Mouse (Mus musculus): ENCODE results near the gene Ap2a1. TPM values are rescaled to one million over a fixed set of nuclear protein-coding genes. Genes with fewer than 3 reads are reported as not detected.
A peak's percentile ranks its signal among the peaks of the same experiment; 100 is the strongest.

Gene Ap2a1
- polyA plus RNA-seq, 1 experiment from 2014 or later: 71.9 TPM

GRCm38 (mm10) chr7:44962337-44962736 lies 33.0 kb upstream of the Ap2a1 start:
- no peak overlapping the region for H3K4me2 ChIP-seq
- H3K4me3 ChIP-seq: no peak overlapping the region
- peaks cover 67% of the 10 kb centered on the region for H3K36me3 ChIP-seq
- ATAC-seq (ENCODE audit: insufficient number of reproducible peaks, low FRiP score, low TSS enrichment, low read depth): no peak
- no peaks in the 10 kb centered on the region for H3K9me3 ChIP-seq
- H3K27ac ChIP-seq: no peak overlapping the region
- 61% methylated on average over 8 of the region's 8 CpGs for WGBS
- H3K9ac ChIP-seq: no peak overlapping the region
- H3K27me3 ChIP-seq: no peaks in the 10 kb centered on the region
- 0 out of 2 replicates have a peak, but pooled peaks cover 3% of the 10 kb centered on the region for H3K4me1 ChIP-seq

GRCm38 (mm10) chr7:44960512-44960910 lies 31.2 kb upstream of the Ap2a1 start:
- H3K27ac ChIP-seq: no peak overlapping the region
- H3K27me3 ChIP-seq: no peaks in the 10 kb centered on the region
- no peak for ATAC-seq (ENCODE audit: insufficient number of reproducible peaks, low FRiP score, low TSS enrichment, low read depth)
- no peak overlapping the region for H3K4me2 ChIP-seq
- no peak overlapping the region for H3K4me3 ChIP-seq
- H3K4me1 ChIP-seq: 0 out of 2 replicates have a peak, but pooled peaks cover 3% of the 10 kb centered on the region
- H3K36me3 ChIP-seq: peaks cover 53% of the 10 kb centered on the region
- no peaks in the 10 kb centered on the region for H3K9me3 ChIP-seq
- WGBS: 87% methylated on average over 13 of the region's 13 CpGs
- H3K9ac ChIP-seq: no peak overlapping the region

- no peak overlapping the region for H3K4me2 ChIP-seq
- H3K36me3 ChIP-seq: peaks cover 47% of the 10 kb centered on the region
- H3K9ac ChIP-seq: no peak overlapping the region
- no peak overlapping the region for H3K4me3 ChIP-seq
- H3K27me3 ChIP-seq: no peaks in the 10 kb centered on the region
- H3K9me3 ChIP-seq: no peaks in the 10 kb centered on the region
- 0 out of 2 replicates have a peak, but pooled peaks cover 3% of the 10 kb centered on the region for H3K4me1 ChIP-seq
- no peak for ATAC-seq (ENCODE audit: insufficient number of reproducible peaks, low FRiP score, low TSS enrichment, low read depth)
- H3K27ac ChIP-seq: no peak overlapping the region
- WGBS: 83% methylated on average over 10 of the region's 10 CpGs
These were observed 30.7 kb upstream of the Ap2a1 start for GRCm38 (mm10) chr7:44959874-44960511.

GRCm38 (mm10) chr7:44959281-44959680 lies 30.0 kb upstream of the Ap2a1 start:
- Histone ChIP-seq H3K36me3 (peaks cover 44% of the 10 kb centered on the region), H3K9ac (no peak overlapping the region), H3K4me1 (0 out of 2 replicates have a peak, but pooled peaks cover 3% of the 10 kb centered on the region), H3K9me3 (no peaks in the 10 kb centered on the region), H3K27ac (no peak overlapping the region), H3K27me3 (no peaks in the 10 kb centered on the region), H3K4me2 (no peak overlapping the region), H3K4me3 (no peak overlapping the region)
- WGBS: 86% methylated on average over 8 of the region's 8 CpGs
- ATAC-seq (ENCODE audit: insufficient number of reproducible peaks, low FRiP score, low TSS enrichment, low read depth): no peak

- Histone ChIP-seq H3K27me3 (no peaks in the 10 kb centered on the region), H3K9ac (no peak overlapping the region), H3K4me1 (peaks cover 3% of the 10 kb centered on the region; the same call in 1 of the 2 replicates), H3K4me3 (no peak overlapping the region), H3K36me3 (peaks cover 36% of the 10 kb centered on the region), H3K27ac (no peak overlapping the region), H3K4me2 (no peak overlapping the region), H3K9me3 (no peaks in the 10 kb centered on the region)
- no peak for ATAC-seq (ENCODE audit: insufficient number of reproducible peaks, low FRiP score, low TSS enrichment, low read depth)
- WGBS: 54% methylated on average over 7 of the region's 7 CpGs
These were observed 28.9 kb upstream of the Ap2a1 start for GRCm38 (mm10) chr7:44958208-44958607.

GRCm38 (mm10) chr7:44957183-44957835 lies 28.0 kb upstream of the Ap2a1 start:
- 69% methylated on average over 20 of the region's 20 CpGs for WGBS
- peaks cover 31% of the 10 kb centered on the region for H3K36me3 ChIP-seq

GRCm38 (mm10) chr7:44956266-44956665 lies 27.0 kb upstream of the Ap2a1 start:
- Histone ChIP-seq H3K4me1 (peaks cover 20% of the 10 kb centered on the region), H3K4me3 (no peak overlapping the region), H3K9ac (no peak overlapping the region), H3K27me3 (peaks cover 7% of the 10 kb centered on the region), H3K36me3 (peaks cover 20% of the 10 kb centered on the region), H3K9me3 (no peaks in the 10 kb centered on the region), H3K27ac (no peak overlapping the region), H3K4me2 (no peak overlapping the region)
- WGBS: 57% methylated on average over 6 of the region's 6 CpGs
- no peak for ATAC-seq (ENCODE audit: insufficient number of reproducible peaks, low FRiP score, low TSS enrichment, low read depth)

More at GRCm38 (mm10) chr7:44957183-44957835, 28.0 kb upstream of the Ap2a1 start:
- no peak overlapping the region for H3K4me2 ChIP-seq
- H3K4me1 ChIP-seq: peaks cover 11% of the 10 kb centered on the region
- H3K27me3 ChIP-seq: no peaks in the 10 kb centered on the region
- ATAC-seq (ENCODE audit: insufficient number of reproducible peaks, low FRiP score, low TSS enrichment, low read depth): no peak
- no peak overlapping the region for H3K9ac ChIP-seq
- no peaks in the 10 kb centered on the region for H3K9me3 ChIP-seq
- H3K4me3 ChIP-seq: no peak overlapping the region
- no peak overlapping the region for H3K27ac ChIP-seq

- no peak for ATAC-seq (ENCODE audit: insufficient number of reproducible peaks, low FRiP score, low TSS enrichment, low read depth)
- peaks cover 21% of the 10 kb centered on the region for H3K4me1 ChIP-seq
- no peaks in the 10 kb centered on the region for H3K9me3 ChIP-seq
- H3K27ac ChIP-seq: no peak overlapping the region
- WGBS: 57% methylated on average over 5 of the region's 5 CpGs
- H3K4me3 ChIP-seq: no peak overlapping the region
- H3K4me2 ChIP-seq: no peak overlapping the region
- peaks cover 14% of the 10 kb centered on the region for H3K36me3 ChIP-seq
- no peak overlapping the region for H3K9ac ChIP-seq
- H3K27me3 ChIP-seq: peaks cover 13% of the 10 kb centered on the region
These were observed 26.3 kb upstream of the Ap2a1 start for GRCm38 (mm10) chr7:44955628-44956027.

- Histone ChIP-seq H3K4me1 (peaks cover 21% of the 10 kb centered on the region), H3K9me3 (no peaks in the 10 kb centered on the region), H3K27ac (no peak overlapping the region), H3K9ac (no peak overlapping the region), H3K27me3 (peaks cover 26% of the 10 kb centered on the region), H3K4me3 (no peak overlapping the region), H3K36me3 (peaks cover 3% of the 10 kb centered on the region), H3K4me2 (no peak overlapping the region)
- WGBS: 79% methylated on average over 12 of the region's 12 CpGs
- no peak for ATAC-seq (ENCODE audit: insufficient number of reproducible peaks, low FRiP score, low TSS enrichment, low read depth)
These were observed 25.0 kb upstream of the Ap2a1 start for GRCm38 (mm10) chr7:44954091-44954885.

- Histone ChIP-seq H3K4me2 (no peak overlapping the region), H3K36me3 (no peaks in the 10 kb centered on the region), H3K9me3 (no peaks in the 10 kb centered on the region), H3K4me1 (peaks cover 21% of the 10 kb centered on the region), H3K27ac (no peak overlapping the region), H3K9ac (no peak overlapping the region), H3K27me3 (peaks cover 29% of the 10 kb centered on the region), H3K4me3 (no peak overlapping the region)
- no peak for ATAC-seq (ENCODE audit: insufficient number of reproducible peaks, low FRiP score, low TSS enrichment, low read depth)
- WGBS: 62% methylated on average over 13 of the region's 14 CpGs
These were observed 24.3 kb upstream of the Ap2a1 start for GRCm38 (mm10) chr7:44953561-44953960.

- peaks cover 21% of the 10 kb centered on the region for H3K4me1 ChIP-seq
- peak overlapping the region; percentile 54 for H3K4me3 ChIP-seq
- H3K27me3 ChIP-seq: peaks cover 31% of the 10 kb centered on the region
- WGBS: 6% methylated on average over 24 of the region's 24 CpGs
- H3K36me3 ChIP-seq: no peaks in the 10 kb centered on the region
- peak overlapping the region; percentile 94 for H3K4me2 ChIP-seq
- peak; percentile 93 for ATAC-seq (ENCODE audit: insufficient number of reproducible peaks, low FRiP score, low TSS enrichment, low read depth)
- H3K9ac ChIP-seq: peak overlapping the region; percentile 46
- H3K9me3 ChIP-seq: no peaks in the 10 kb centered on the region
- peak overlapping the region; percentile 83 for H3K27ac ChIP-seq
These were observed 23.5 kb upstream of the Ap2a1 start for GRCm38 (mm10) chr7:44952611-44953306.

Measured in limb, embryonic 15.5 days (tissue).